Mouse (Mus musculus) intestine, postnatal 0 days (tissue): Measurements from ENCODE around the gene Asb8. TPM values are rescaled to one million over a fixed set of nuclear protein-coding genes. Genes with fewer than 3 reads are reported as not detected.

ENCODE experiments used
- ATAC-seq: fragments of 200-750 bp; cut with Nextera tagmentation; 2 replicates; pipeline ENCODE4 v1.8.0; 2017; ENCODE audit warnings: mild to moderate bottlenecking, moderate TSS enrichment, moderate library complexity
- H3K27ac ChIP-seq: fragments of 300-500 bp; sonication (generic); 2 replicates; pipeline ENCODE4 v1.5.1; 2014; ENCODE audit warnings: mild to moderate bottlenecking, low read depth, low read length, moderate library complexity
- H3K27me3 ChIP-seq: fragments of 300-500 bp; sonication (generic); replicated peaks from 2 replicates; pipeline ENCODE4 v1.6.1; 2014; ENCODE audit warnings: low read length, mixed read lengths; ENCODE audit not compliant: control insufficient read depth, insufficient read depth
- H3K36me3 ChIP-seq: fragments of 300-500 bp; sonication (generic); 2 replicates; pipeline ENCODE4 v1.6.1; 2014; ENCODE audit warnings: mild to moderate bottlenecking, moderate library complexity; ENCODE audit not compliant: control insufficient read depth, insufficient read depth
- H3K4me1 ChIP-seq: fragments of 300-500 bp; sonication (generic); replicated peaks from 2 replicates; pipeline ENCODE4 v1.6.1; 2014; ENCODE audit warnings: antibody characterized with exemption, low read length, mixed read lengths; ENCODE audit not compliant: control insufficient read depth, insufficient read depth
- H3K4me2 ChIP-seq: fragments of 300-500 bp; sonication (generic); replicated peaks from 2 replicates; pipeline ENCODE4 v1.6.1; 2014; ENCODE audit warnings: low read depth, mild to moderate bottlenecking, moderate library complexity
- H3K4me3 ChIP-seq: fragments of 300-500 bp; sonication (generic); 2 replicates; pipeline ENCODE4 v1.5.1; 2014; ENCODE audit warnings: low read depth, low read length
- H3K9ac ChIP-seq: fragments of 300-500 bp; sonication (generic); 2 replicates; pipeline ENCODE4 v1.6.1; 2014; ENCODE audit warnings: mild to moderate bottlenecking, low read depth, low read length
- H3K9me3 ChIP-seq: fragments of 300-500 bp; sonication (generic); 2 replicates; pipeline ENCODE4 v1.6.1; 2016; ENCODE audit warnings: mixed run types; ENCODE audit not compliant: control insufficient read depth
- CTCF ChIP-seq: sonication (generic); IDR thresholded peaks from 2 replicates; pipeline ENCODE4 v1.5.1; 2016; ENCODE audit warnings: low read depth, mild to moderate bottlenecking, control low read depth, antibody characterized with exemption, moderate library complexity
- WGBS: fragments of 180-500 bp; shearing (Covaris S2); extraction: QIAGEN DNeasy Blood & Tissue Kit; methylation state at CpG from one replicate; pipeline ENCODE4 v1.1.7; 2014; 5-methylcytosine and 5-hydroxymethylcytosine counted together
- polyA plus RNA-seq: library from polyadenylated mRNA; unstranded; fragments of >200 nt; fragmentation: Nextera tagmentation; extraction: Ambion mirVana; gene quantifications from 2 replicates; pipeline ENCODE4 v1.2.1, GENCODE M21; 2015

Asb8 gene
- polyA plus RNA-seq, 1 experiment from 2014 or later = 41.9 TPM

GRCm38 (mm10) chr15:98115779-98116163 lies 49.7 kb downstream of the Asb8 start:
- Histone ChIP-seq H3K9ac (no peak overlapping the region), H3K4me2 (no peak overlapping the region), H3K27me3 (no peaks in the 10 kb centered on the region), H3K4me1 (no peaks in the 10 kb centered on the region), H3K36me3 (peaks cover 24% of the 10 kb centered on the region), H3K9me3 (no peaks in the 10 kb centered on the region), H3K27ac (peak overlapping the region; percentile 54; the same call in 1 of the 2 replicates), H3K4me3 (no peak overlapping the region)
- TF ChIP-seq CTCF = no peak
- WGBS = 66% methylated on average over 9 of the region's 9 CpGs
- ATAC-seq = no peak

GRCm38 (mm10) chr15:98114852-98115778 lies 50.3 kb downstream of the Asb8 start:
- peak overlapping the region; percentile 54; the same call in 1 of the 2 replicates for H3K27ac ChIP-seq
- no peak for ATAC-seq
- WGBS = 84% methylated on average over 10 of the region's 10 CpGs
- no peaks in the 10 kb centered on the region for H3K9me3 ChIP-seq
- TF ChIP-seq CTCF = no peak
- no peaks in the 10 kb centered on the region for H3K27me3 ChIP-seq
- H3K4me1 ChIP-seq = no peaks in the 10 kb centered on the region
- no peak overlapping the region for H3K9ac ChIP-seq
- peaks cover 20% of the 10 kb centered on the region for H3K36me3 ChIP-seq
- H3K4me3 ChIP-seq = no peak overlapping the region
- H3K4me2 ChIP-seq = no peak overlapping the region

GRCm38 (mm10) chr15:98114098-98114851 lies 51.1 kb downstream of the Asb8 start:
- Histone ChIP-seq H3K27me3 (no peaks in the 10 kb centered on the region), H3K4me1 (no peaks in the 10 kb centered on the region), H3K36me3 (peaks cover 20% of the 10 kb centered on the region), H3K9me3 (no peaks in the 10 kb centered on the region), H3K4me2 (no peak overlapping the region), H3K27ac (no peak overlapping the region), H3K4me3 (no peak overlapping the region), H3K9ac (no peak overlapping the region)
- WGBS = 88% methylated on average over 10 of the region's 10 CpGs
- no peak for TF ChIP-seq CTCF
- ATAC-seq = no peak

- TF ChIP-seq CTCF = no peak
- Histone ChIP-seq H3K4me1 (0 out of 2 replicates have a peak, but pooled peaks cover 9% of the 10 kb centered on the region), H3K36me3 (peaks cover 13% of the 10 kb centered on the region), H3K9me3 (no peaks in the 10 kb centered on the region), H3K9ac (no peak overlapping the region), H3K27me3 (no peaks in the 10 kb centered on the region), H3K27ac (no peak overlapping the region), H3K4me3 (no peak overlapping the region), H3K4me2 (peak overlapping the region; percentile 38; the same call in 1 of the 2 replicates)
- WGBS = 50% methylated on average over 5 of the region's 5 CpGs
- ATAC-seq = peak; percentile 50
These were observed 53.6 kb downstream of the Asb8 start for GRCm38 (mm10) chr15:98111791-98112190.

GRCm38 (mm10) chr15:98108297-98109152 lies 56.9 kb downstream of the Asb8 start:
- H3K4me1 ChIP-seq = 0 out of 2 replicates have a peak, but pooled peaks cover 9% of the 10 kb centered on the region
- H3K4me3 ChIP-seq = peak overlapping the region; percentile 68
- H3K9ac ChIP-seq = peak overlapping the region; percentile 73
- no peaks in the 10 kb centered on the region for H3K9me3 ChIP-seq
- peak; percentile 84 for ATAC-seq
- H3K36me3 ChIP-seq = peaks cover 6% of the 10 kb centered on the region; the same call in 1 of the 2 replicates
- peak overlapping the region; percentile 60 for H3K27ac ChIP-seq
- no peak; the same call in 1 of the 2 replicates for TF ChIP-seq CTCF
- H3K27me3 ChIP-seq = no peaks in the 10 kb centered on the region
- WGBS = 4% methylated on average over 34 of the region's 37 CpGs
- H3K4me2 ChIP-seq = peak overlapping the region; percentile 70
